Mouse (Mus musculus) liver, adult 2 months (tissue): Measurements from ENCODE around the gene Foxc2. TPM values are rescaled to one million over a fixed set of nuclear protein-coding genes. Genes with fewer than 3 reads are reported as not detected.

ENCODE experiments used
- DNase-seq: peaks from one replicate; pipeline ENCODE4 v3.0.0-alpha.2; 2011; ENCODE audit warnings: low read depth, low spot score; ENCODE audit errors: extremely low read depth
- H3K27ac ChIP-seq: fragments of 200-500 bp; replicated peaks from 2 replicates; pipeline ENCODE4 v1.5.1; 2012; ENCODE audit warnings: low read depth, mild to moderate bottlenecking, control low read depth, inconsistent platforms, low read length; ENCODE audit not compliant: insufficient read depth
- H3K27me3 ChIP-seq: fragments of 200-500 bp; 2 replicates; pipeline ENCODE4 v1.6.1; 2012; ENCODE audit warnings: mild to moderate bottlenecking, moderate library complexity, low read length, inconsistent platforms; ENCODE audit not compliant: control insufficient read depth, insufficient read depth
- H3K36me3 ChIP-seq: fragments of 200-500 bp; 2 replicates; pipeline ENCODE4 v1.6.1; 2012; ENCODE audit warnings: low read length, inconsistent platforms; ENCODE audit not compliant: control insufficient read depth, insufficient read depth
- H3K4me1 ChIP-seq: fragments of 200-500 bp; 2 replicates; pipeline ENCODE4 v1.6.1; 2011; ENCODE audit warnings: low read length; ENCODE audit not compliant: control insufficient read depth, insufficient read depth
- H3K4me3 ChIP-seq: fragments of 200-500 bp; 2 replicates; pipeline ENCODE4 v1.5.1; 2011; ENCODE audit warnings: low read depth, mild to moderate bottlenecking, control low read depth, low read length, moderate library complexity; ENCODE audit not compliant: insufficient read depth
- H3K79me2 ChIP-seq: fragments of 200-500 bp; 2 replicates; pipeline ENCODE4 v1.6.1; 2012; ENCODE audit warnings: inconsistent platforms, mild to moderate bottlenecking, low read length, moderate library complexity; ENCODE audit not compliant: control insufficient read depth, insufficient read depth
- H3K9ac ChIP-seq: fragments of 200-500 bp; 2 replicates; pipeline ENCODE4 v1.6.1; 2012; ENCODE audit warnings: low read depth, mild to moderate bottlenecking, control low read depth, inconsistent platforms, low read length
- CTCF ChIP-seq: fragments of 200-500 bp; IDR thresholded peaks from 2 replicates; pipeline ENCODE4 v1.5.1; 2011; ENCODE audit warnings: low read depth, low read length, control low read depth
- POLR2A ChIP-seq: fragments of 200-500 bp; IDR thresholded peaks from 2 replicates; pipeline ENCODE4 v1.6.1; 2011; ENCODE audit warnings: low read length, control low read depth; ENCODE audit not compliant: insufficient read depth; ENCODE audit errors: extremely low read depth
- WGBS: fragments of 180-500 bp; shearing (Covaris S2); methylation state at CpG from one replicate; pipeline ENCODE4 v1.1.7; 2018; 5-methylcytosine and 5-hydroxymethylcytosine counted together
- polyA plus RNA-seq: library from polyadenylated mRNA; depleted of rRNA; stranded (reverse); fragments of >200 nt; gene quantifications from 2 replicates; pipeline ENCODE4 v1.2.3, GENCODE M21; 2012
- total RNA-seq: library from RNA; depleted of rRNA; stranded (reverse); fragments of >200 nt; gene quantifications from 2 replicates; pipeline ENCODE4 v1.2.3, GENCODE M21; 2014

Gene Foxc2
- total and polyA plus RNA-seq, 2 experiments, result 0.06 TPM; not detected in 1

GRCm38 (mm10) chr8:121084210-121084951 lies 31.6 kb upstream of the Foxc2 start, which contains the start of gene Foxf1:
Gene Foxf1 (plus strand): TSS chr8:121084386.
- H3K9ac ChIP-seq, result peak within 1 kb of the TSS; percentile 66
- TF ChIP-seq POLR2A (no peak), CTCF (no peak)
- 1% methylated on average over 74 of the region's 83 CpGs for WGBS
- peaks cover 25% of the 10 kb centered on the region for H3K27me3 ChIP-seq
- H3K79me2 ChIP-seq, result no peaks in the 10 kb centered on the region
- no peaks in the 10 kb centered on the region for H3K36me3 ChIP-seq
- peak within 1 kb of the TSS; percentile 37; the same call in 1 of the 2 replicates for H3K27ac ChIP-seq
- H3K4me1 ChIP-seq, result no peaks in the 10 kb centered on the region
- DNase-seq, result no peak
- peak within 1 kb of the TSS; percentile 77 for H3K4me3 ChIP-seq

DNA sequence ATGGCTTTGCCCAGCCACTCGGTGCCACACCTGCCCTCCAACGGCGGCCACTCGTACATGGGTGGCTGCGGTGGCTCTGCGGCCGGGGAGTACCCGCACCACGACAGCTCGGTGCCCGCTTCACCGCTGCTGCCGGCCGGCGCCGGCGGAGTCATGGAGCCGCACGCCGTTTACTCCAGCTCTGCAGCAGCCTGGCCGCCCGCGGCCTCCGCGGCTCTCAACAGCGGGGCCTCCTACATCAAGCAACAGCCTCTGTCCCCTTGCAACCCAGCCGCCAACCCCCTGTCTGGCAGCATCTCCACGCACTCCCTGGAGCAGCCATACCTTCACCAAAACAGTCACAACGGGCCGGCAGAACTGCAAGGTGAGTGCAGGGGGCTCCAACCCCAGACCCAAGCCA lies 31.0 kb upstream of the Foxc2 start:
- 15% methylated on average over 30 of the region's 30 CpGs for WGBS
- no peaks in the 10 kb centered on the region for H3K36me3 ChIP-seq
- no peaks in the 10 kb centered on the region for H3K4me1 ChIP-seq
- no peaks in the 10 kb centered on the region for H3K79me2 ChIP-seq
- no peak for TF ChIP-seq CTCF
- TF ChIP-seq POLR2A, result no peak
- H3K27me3 ChIP-seq, result peaks cover 28% of the 10 kb centered on the region
- H3K4me3 ChIP-seq, result peak overlapping the region; percentile 61
- no peak overlapping the region for H3K27ac ChIP-seq
- no peak for DNase-seq
- peak overlapping the region; percentile 61 for H3K9ac ChIP-seq

DNA sequence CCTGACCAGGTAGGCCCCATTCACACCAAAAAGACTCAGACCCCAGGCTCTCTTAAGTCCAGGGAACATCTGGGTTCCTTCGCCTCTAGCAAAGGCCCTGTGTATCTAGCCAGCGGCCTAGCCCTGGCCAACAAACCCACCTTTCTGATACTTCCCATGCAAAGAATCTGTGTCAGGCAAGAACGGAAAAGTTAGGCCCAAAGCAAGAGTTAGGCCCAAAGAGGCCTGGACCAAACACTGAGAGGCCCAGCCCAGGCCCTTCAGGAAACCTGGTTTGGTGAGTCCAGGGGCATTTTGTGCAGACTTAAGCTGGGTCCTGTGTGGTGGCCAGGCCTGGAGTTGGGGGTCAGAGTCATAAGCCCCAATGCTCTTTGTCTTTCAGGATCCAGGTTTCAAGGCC lies 30.4 kb upstream of the Foxc2 start:
- Histone ChIP-seq H3K27me3 (peaks cover 26% of the 10 kb centered on the region), H3K9ac (peak overlapping the region; percentile 61; the same call in 1 of the 2 replicates), H3K27ac (no peak overlapping the region), H3K79me2 (no peaks in the 10 kb centered on the region), H3K36me3 (no peaks in the 10 kb centered on the region), H3K4me1 (no peaks in the 10 kb centered on the region), H3K4me3 (peak overlapping the region; percentile 61)
- TF ChIP-seq POLR2A (no peak), CTCF (no peak)
- WGBS, result 90% methylated on average over 3 of the region's 3 CpGs
- DNase-seq, result no peak

DNA sequence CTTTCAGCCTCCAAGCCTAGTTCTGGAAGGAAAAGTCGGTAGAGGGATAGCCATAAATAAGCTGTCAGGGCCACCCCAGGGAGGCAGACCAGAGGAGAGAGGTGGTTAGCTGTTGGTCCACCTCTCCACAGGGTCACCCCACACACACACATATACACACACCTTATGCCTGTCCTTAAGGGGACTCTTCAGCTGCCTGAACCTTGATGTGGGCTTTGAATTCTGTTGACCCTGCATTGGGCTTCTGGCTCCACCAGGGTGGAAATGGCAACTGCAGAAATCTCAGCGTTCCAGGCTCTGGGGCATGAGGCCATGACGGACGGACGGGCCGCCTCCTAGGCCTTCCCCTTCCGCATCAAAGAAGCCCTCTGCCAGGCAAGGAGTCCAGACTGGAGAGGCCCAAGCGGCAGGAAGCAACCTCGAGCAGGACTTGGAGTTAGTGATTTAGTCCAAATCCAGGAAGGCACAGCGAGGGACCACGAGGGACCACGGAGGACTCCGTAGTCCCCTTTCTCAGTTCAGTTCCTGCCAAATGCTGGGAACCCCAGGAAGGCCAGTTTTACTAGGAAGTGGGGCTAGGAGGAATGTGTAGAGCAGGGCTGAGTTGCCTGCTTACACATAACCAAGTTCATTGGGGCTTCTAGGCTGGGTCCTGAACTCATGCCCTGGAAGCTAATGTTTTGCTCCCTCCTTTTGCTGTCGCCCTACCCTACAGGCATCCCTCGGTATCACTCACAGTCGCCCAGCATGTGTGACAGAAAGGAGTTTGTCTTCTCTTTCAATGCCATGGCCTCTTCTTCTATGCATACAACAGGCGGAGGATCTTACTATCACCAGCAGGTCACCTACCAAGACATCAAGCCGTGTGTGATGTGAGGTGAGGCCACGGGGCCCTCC lies 29.7 kb upstream of the Foxc2 start:
- no peaks in the 10 kb centered on the region for H3K79me2 ChIP-seq
- no peaks in the 10 kb centered on the region for H3K36me3 ChIP-seq
- no peak overlapping the region for H3K27ac ChIP-seq
- peak overlapping the region; percentile 10; the same call in 1 of the 2 replicates for H3K9ac ChIP-seq
- no peak for TF ChIP-seq POLR2A
- no peak for TF ChIP-seq CTCF
- H3K27me3 ChIP-seq, result peaks cover 23% of the 10 kb centered on the region
- DNase-seq, result no peak
- H3K4me3 ChIP-seq, result peak overlapping the region; percentile 30
- no peaks in the 10 kb centered on the region for H3K4me1 ChIP-seq
- 45% methylated on average over 19 of the region's 19 CpGs for WGBS

DNA sequence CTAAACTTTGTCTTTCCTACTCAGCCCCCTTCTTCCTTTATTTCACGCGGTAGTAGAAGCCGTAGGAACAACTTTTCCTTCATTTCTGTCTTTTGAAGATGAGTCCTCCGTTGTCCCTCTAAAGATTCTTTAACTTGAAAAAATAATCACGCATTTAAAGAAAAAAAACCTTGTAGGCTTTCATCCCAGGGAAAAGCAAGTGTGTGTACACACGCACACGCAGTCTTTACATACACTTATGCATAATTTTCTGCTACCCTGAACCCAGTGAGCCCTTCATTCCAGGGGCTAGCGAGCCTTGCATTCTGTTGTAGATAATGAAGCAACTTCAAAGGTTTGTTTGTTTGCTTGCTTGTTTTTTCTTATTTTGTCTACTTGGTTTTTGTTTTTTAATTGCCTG lies 27.7 kb upstream of the Foxc2 start:
- WGBS, result 13% methylated on average over 8 of the region's 8 CpGs

More for the DNA sequence above, 27.7 kb upstream of the Foxc2 start:
- peaks cover 23% of the 10 kb centered on the region for H3K27me3 ChIP-seq
- no peak overlapping the region for H3K27ac ChIP-seq
- TF ChIP-seq CTCF, result no peak
- no peaks in the 10 kb centered on the region for H3K36me3 ChIP-seq
- peaks cover 2% of the 10 kb centered on the region; the same call in 1 of the 2 replicates for H3K4me1 ChIP-seq
- no peaks in the 10 kb centered on the region for H3K79me2 ChIP-seq
- H3K9ac ChIP-seq, result no peak overlapping the region
- no peak overlapping the region for H3K4me3 ChIP-seq
- no peak for DNase-seq
